Mouse (Mus musculus): ENCODE results near the gene Pcca.

DNA sequence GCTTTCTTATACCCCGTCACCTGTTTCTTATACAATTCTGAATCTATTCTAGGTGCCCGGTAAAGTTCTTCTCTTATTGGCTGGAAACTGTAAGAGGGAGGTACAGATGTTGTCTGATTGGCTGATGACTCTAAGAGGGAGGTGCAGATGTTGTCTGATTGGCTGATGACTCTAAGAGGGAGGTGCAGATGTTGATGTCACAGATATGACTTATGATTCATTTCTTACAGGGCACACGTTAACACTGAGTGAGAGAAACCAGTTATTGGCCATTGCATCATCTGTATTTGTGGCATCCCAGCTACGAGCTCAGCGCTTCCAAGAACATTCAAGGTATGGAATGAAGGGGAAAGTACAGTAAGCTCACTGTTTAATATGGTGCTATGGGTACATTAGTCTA lies 179.7 kb downstream of the Pcca start:
- TF ChIP-seq CTCF (IDR thresholded peaks at IDR 0.05; ENCODE audit: control insufficient read depth, insufficient read depth, low read length) (no peak), POLR2A (IDR thresholded peaks at IDR 0.05; ENCODE audit: borderline replicate concordance, control insufficient read depth, low read depth, low read length) (no peak)

Measured in bone marrow, adult 2 months (tissue).